Mouse (Mus musculus) MEL (cell line): ENCODE results near the gene Tgfbr3. TPM values are rescaled to one million over a fixed set of nuclear protein-coding genes. Genes with fewer than 3 reads are reported as not detected.

ENCODE experiments used
- DNase-seq: peaks from one replicate; pipeline ENCODE4 v3.0.0; 2011; ENCODE audit warnings: low read depth, low spot score
- H3K27ac ChIP-seq: 2 replicates; pipeline ENCODE4 v1.5.1; 2012; ENCODE audit warnings: low read depth, mild to moderate bottlenecking, control low read depth, low read length, moderate library complexity; ENCODE audit not compliant: control insufficient read depth
- H3K27me3 ChIP-seq, 2 experiments: fragments of 150-350 bp in 1 of 2; sonication (generic) in 1 of 2; 2 replicates each; pipeline ENCODE4 v1.6.1; 2012; ENCODE audit warnings: low read length in 2 of 2, mild to moderate bottlenecking in 2 of 2, improper control_type of control experiment in 1 of 2, moderate library complexity in 1 of 2; ENCODE audit not compliant: insufficient read depth in 2 of 2, control insufficient read depth in 1 of 2
- H3K36me3 ChIP-seq, 2 experiments: 2 replicates each; pipeline ENCODE4 v1.6.1; 2012 to 2014; ENCODE audit warnings: low read length in 2 of 2, improper control_type of control experiment in 1 of 2, inconsistent platforms in 1 of 2, mild to moderate bottlenecking in 1 of 2; ENCODE audit not compliant: insufficient read depth in 2 of 2, control insufficient read depth in 1 of 2
- H3K4me1 ChIP-seq, 2 experiments: fragments of 150-350 bp in 1 of 2; sonication (generic) in 1 of 2; 2 replicates each; pipeline ENCODE4 v1.6.1; 2012; ENCODE audit warnings: low read length in 2 of 2, improper control_type of control experiment in 1 of 2, mild to moderate bottlenecking in 1 of 2; ENCODE audit not compliant: insufficient read depth in 2 of 2, control insufficient read depth in 1 of 2
- H3K4me3 ChIP-seq, 2 experiments: fragments of 150-350 bp in 1 of 2; sonication (generic) in 1 of 2; 2 replicates each; pipeline ENCODE4 v1.5.1; 2012; ENCODE audit warnings: low read depth in 2 of 2, low read length in 2 of 2, mild to moderate bottlenecking in 2 of 2, moderate library complexity in 2 of 2, control low read depth in 1 of 2, improper control_type of control experiment in 1 of 2; ENCODE audit not compliant: control insufficient read depth in 1 of 2, insufficient read depth in 1 of 2
- H3K79me2 ChIP-seq: 2 replicates; pipeline ENCODE4 v1.6.1; 2012; ENCODE audit warnings: mild to moderate bottlenecking, low read length, moderate library complexity; ENCODE audit not compliant: control insufficient read depth, poor library complexity, insufficient read depth
- H3K9ac ChIP-seq: 2 replicates; pipeline ENCODE4 v1.6.1; 2012; ENCODE audit warnings: low read depth, mild to moderate bottlenecking, control low read depth, low read length, moderate library complexity; ENCODE audit not compliant: control insufficient read depth, poor library complexity, severe bottlenecking
- H3K9me3 ChIP-seq: fragments of 150-350 bp; sonication (generic); replicated peaks from 2 replicates; pipeline ENCODE4 v1.6.1; 2012; ENCODE audit warnings: mild to moderate bottlenecking, low read length, improper control_type of control experiment, moderate library complexity; ENCODE audit not compliant: insufficient read depth
- E2F4 ChIP-seq: IDR thresholded peaks from 2 replicates; pipeline ENCODE4 v1.6.1; 2011; ENCODE audit warnings: low read depth, low read length, improper control_type of control experiment, borderline replicate concordance
- ELF1 ChIP-seq: IDR thresholded peaks from 2 replicates; pipeline ENCODE4 v1.6.1; 2014; ENCODE audit warnings: low read depth, mild to moderate bottlenecking, inconsistent platforms, low read length, improper control_type of control experiment, moderate library complexity
- EP300 ChIP-seq, 2 experiments: IDR thresholded peaks; 2 replicates each; pipeline ENCODE4 v1.6.1; 2011; ENCODE audit warnings: improper control_type of control experiment in 2 of 2, low read length in 2 of 2, low read depth in 1 of 2, mild to moderate bottlenecking in 1 of 2
- ETS1 ChIP-seq: IDR thresholded peaks from 2 replicates; pipeline ENCODE4 v1.6.1; 2012; ENCODE audit warnings: low read depth, mild to moderate bottlenecking, inconsistent platforms, low read length, improper control_type of control experiment, moderate library complexity
- GABPA ChIP-seq: IDR thresholded peaks from 2 replicates; pipeline ENCODE4 v1.6.1; 2012; ENCODE audit warnings: low read depth, mild to moderate bottlenecking, inconsistent platforms, low read length, improper control_type of control experiment, moderate library complexity
- JUND ChIP-seq: IDR thresholded peaks from 2 replicates; pipeline ENCODE4 v1.6.1; 2011; ENCODE audit warnings: low read depth, mild to moderate bottlenecking, improper control_type of control experiment, low read length
- KAT2A ChIP-seq: conservative IDR thresholded peaks from 2 replicates; pipeline ENCODE4 v1.6.1; 2012; ENCODE audit warnings: low read depth, low read length, improper control_type of control experiment, inconsistent platforms
- MAZ ChIP-seq: IDR thresholded peaks from 2 replicates; pipeline ENCODE4 v1.6.1; 2012; ENCODE audit warnings: low read depth, mild to moderate bottlenecking, inconsistent platforms, low read length, improper control_type of control experiment
- MXI1 ChIP-seq: IDR thresholded peaks from 2 replicates; pipeline ENCODE4 v1.6.1; 2011; ENCODE audit warnings: mild to moderate bottlenecking, low read depth, low read length, improper control_type of control experiment
- MYC ChIP-seq: IDR thresholded peaks from 2 replicates; pipeline ENCODE4 v1.6.1; 2011; ENCODE audit warnings: low read depth, mild to moderate bottlenecking, low read length, improper control_type of control experiment, moderate library complexity
- NELFE ChIP-seq: IDR thresholded peaks from 2 replicates; pipeline ENCODE4 v1.6.1; 2011; ENCODE audit warnings: low read depth, low read length, improper control_type of control experiment
- NRF1 ChIP-seq: IDR thresholded peaks from 2 replicates; pipeline ENCODE4 v1.6.1; 2014; ENCODE audit warnings: low read depth, mild to moderate bottlenecking, inconsistent platforms, low read length, improper control_type of control experiment, moderate library complexity; ENCODE audit not compliant: poor library complexity, insufficient read depth, severe bottlenecking
- POLR2AphosphoS2 ChIP-seq: IDR thresholded peaks from 2 replicates; pipeline ENCODE4 v1.6.1; 2011; ENCODE audit warnings: low read length, improper control_type of control experiment
- POLR2AphosphoS5 ChIP-seq: IDR thresholded peaks from 2 replicates; pipeline ENCODE4 v1.6.1; 2012; ENCODE audit warnings: low read depth, borderline replicate concordance, mild to moderate bottlenecking, inconsistent platforms, low read length, moderate library complexity, mixed read lengths
- RAD21 ChIP-seq: IDR thresholded peaks from 2 replicates; pipeline ENCODE4 v1.6.1; 2011; ENCODE audit warnings: mild to moderate bottlenecking, low read depth, low read length, improper control_type of control experiment
- SIN3A ChIP-seq: IDR thresholded peaks from 2 replicates; pipeline ENCODE4 v1.6.1; 2012; ENCODE audit warnings: low read length, improper control_type of control experiment, inconsistent platforms
- TAL1 ChIP-seq: IDR thresholded peaks from 2 replicates; pipeline ENCODE4 v1.6.1; 2012; ENCODE audit warnings: mild to moderate bottlenecking, inconsistent platforms, low read length, moderate library complexity, mixed read lengths
- TBP ChIP-seq: IDR thresholded peaks from 2 replicates; pipeline ENCODE4 v1.8.0; 2011; ENCODE audit warnings: low read depth, low read length, improper control_type of control experiment
- TCF12 ChIP-seq: IDR thresholded peaks from 2 replicates; pipeline ENCODE4 v1.6.1; 2014; ENCODE audit warnings: low read depth, mild to moderate bottlenecking, inconsistent platforms, low read length, improper control_type of control experiment, moderate library complexity
- USF2 ChIP-seq, 2 experiments: IDR thresholded peaks; 2 replicates each; pipeline ENCODE4 v1.6.1; 2011 to 2012; ENCODE audit warnings: improper control_type of control experiment in 2 of 2, low read length in 2 of 2, borderline replicate concordance in 1 of 2, inconsistent platforms in 1 of 2, low read depth in 1 of 2, mild to moderate bottlenecking in 1 of 2; ENCODE audit not compliant: insufficient read depth in 1 of 2
- ZKSCAN1 ChIP-seq: IDR thresholded peaks from 2 replicates; pipeline ENCODE4 v1.6.1; 2012; ENCODE audit warnings: low read depth, mild to moderate bottlenecking, inconsistent platforms, low read length, improper control_type of control experiment, moderate library complexity
- polyA plus RNA-seq, 2 experiments: library from polyadenylated mRNA; stranded (reverse) in 1 of 2; unstranded in 1 of 2; fragments of >175 nt in 1 of 2; fragments of >200 nt in 1 of 2; gene quantifications; 2 replicates each; pipeline versions ENCODE4 v1.2.1 to v1.2.4; 2012; ENCODE audit warnings: low replicate concordance in 2 of 2, low read depth in 1 of 2; ENCODE audit not compliant: insufficient read length in 2 of 2, insufficient read depth in 1 of 2, missing spikeins in 1 of 2
- total RNA-seq: library from RNA; depleted of rRNA; stranded (reverse); fragments of 300-350 nt; gene quantifications from 2 replicates; pipeline ENCODE4 v1.2.3, GENCODE M21; 2012

Gene Tgfbr3
- total and polyA plus RNA-seq, 3 experiments, result 3.0 to 5.9 TPM; not detected in 1

DNA sequence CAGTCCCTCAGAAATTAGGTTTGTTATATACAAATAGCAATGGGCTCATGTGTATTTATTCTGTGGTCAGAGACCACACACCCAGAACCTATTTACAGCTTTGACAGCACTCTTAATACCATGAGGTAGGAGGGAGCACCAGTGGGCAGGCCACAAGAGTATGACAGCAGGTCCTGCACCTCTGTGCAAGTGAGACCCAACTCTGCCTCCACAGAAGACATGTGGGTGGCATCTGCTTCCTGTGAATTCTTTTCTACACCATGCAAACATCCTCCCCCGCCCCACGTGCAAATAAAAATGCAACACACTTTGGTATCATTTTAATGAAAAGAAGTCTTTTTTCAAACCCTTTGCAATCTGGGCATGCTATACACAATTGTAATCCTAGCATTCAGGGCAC lies 112.2 kb downstream of the Tgfbr3 start:
- H3K4me3 ChIP-seq, result no peak overlapping the region

DNA sequence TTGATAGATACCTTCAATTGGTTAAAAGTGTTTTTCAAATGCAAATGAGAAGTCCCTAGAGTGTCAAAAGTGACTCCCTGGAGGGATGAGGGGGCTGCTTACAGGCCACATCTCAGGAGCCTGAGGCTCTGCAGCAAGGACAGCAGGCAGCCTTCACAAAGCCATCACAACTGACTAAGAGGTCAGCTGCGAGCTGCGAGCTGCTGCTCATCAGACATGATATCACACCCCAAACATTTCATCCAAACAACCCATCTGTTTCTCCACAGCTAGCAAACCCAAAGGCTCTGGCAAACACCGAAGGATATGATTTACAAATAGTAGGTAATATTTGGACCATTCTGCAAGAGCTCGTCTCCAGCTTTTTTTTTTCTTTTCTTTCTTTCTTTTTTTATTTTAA lies 112.6 kb downstream of the Tgfbr3 start:
- TF ChIP-seq TAL1 (no peak), POLR2AphosphoS5 (no peak), USF2 (IDR thresholded peaks at IDR 0.05; ENCODE audit: borderline replicate concordance in 1 of 2, insufficient read depth in 1 of 2, low read depth in 1 of 2, low read length in 2 of 2) (no peak), TBP (no peak), POLR2AphosphoS2 (no peak), TCF12 (no peak), KAT2A (no peak), MYC (no peak), ETS1 (no peak), GABPA (no peak), E2F4 (no peak), JUND (no peak), MAZ (no peak), RAD21 (no peak), ELF1 (no peak), ZKSCAN1 (no peak)
- Histone ChIP-seq H3K9ac (no peak overlapping the region), H3K4me1 (no peaks in the 10 kb centered on the region), H3K4me3 (no peak overlapping the region), H3K9me3 (no peaks in the 10 kb centered on the region), H3K79me2 (no peaks in the 10 kb centered on the region), H3K27ac (no peak overlapping the region), H3K36me3 (no peaks in the 10 kb centered on the region), H3K27me3 (no peaks in the 10 kb centered on the region)
- no peak for DNase-seq

More for the DNA sequence above, 112.2 kb downstream of the Tgfbr3 start:
- Histone ChIP-seq H3K4me1 (no peaks in the 10 kb centered on the region), H3K79me2 (no peaks in the 10 kb centered on the region), H3K9me3 (no peaks in the 10 kb centered on the region), H3K9ac (no peak overlapping the region), H3K36me3 (no peaks in the 10 kb centered on the region), H3K27ac (no peak overlapping the region), H3K27me3 (no peaks in the 10 kb centered on the region)
- TF ChIP-seq NELFE (no peak), TCF12 (no peak), SIN3A (no peak), NRF1 (no peak), EP300 (IDR thresholded peaks at IDR 0.05; ENCODE audit: low read depth in 1 of 2, low read length in 2 of 2) (no peak), MYC (no peak), MXI1 (no peak)
- DNase-seq, result no peak
